Mouse (Mus musculus) left cerebral cortex, adult 6 months (tissue): ENCODE measurements around the gene Mc3r. TPM values are rescaled to one million over a fixed set of nuclear protein-coding genes. Genes with fewer than 3 reads are reported as not detected.

Experiments
- long read RNA-seq, 2 experiments: library from polyadenylated mRNA; unstranded; transcript quantifications; one replicate each; pipeline ENCODE4 v2.0.0; 2019 to 2020
- polyA plus RNA-seq: library from polyadenylated mRNA; unstranded; fragments of <200 nt; fragmentation: Nextera tagmentation; gene quantifications from 2 replicates; pipeline ENCODE4 v1.2.3, GENCODE M21; 2021

Mc3r gene
- 0.10 and 0.14 TPM in 2 replicates for polyA plus RNA-seq
- long read RNA-seq, experiment 1: 0 reads
- long read RNA-seq, experiment 2: 0 reads

GRCm38 (mm10) chr2:172248106-172248764, at the start of gene Mc3r:
Mc3r (plus strand) TSS chr2:172248492.

Other genes starting within 250 kb of the Mc3r start
- gene Cbln4, start 205.0 kb upstream of the Mc3r start, polyA plus RNA-seq: 10.0 and 13.8 TPM in 2 replicates
- gene Fam210b, start 97.1 kb downstream of the Mc3r start, polyA plus RNA-seq: 10.3 and 14.6 TPM in 2 replicates
- gene Aurka, start 122.0 kb downstream of the Mc3r start, polyA plus RNA-seq: 1.0 and 1.2 TPM in 2 replicates
- 23.5 and 27.0 TPM in 2 replicates for gene Cstf1, start 122.2 kb downstream of the Mc3r start, polyA plus RNA-seq
- 0.25 and 0.26 TPM in 2 replicates for gene Cass4, start 145.3 kb downstream of the Mc3r start, polyA plus RNA-seq
- gene Rtf2, start 192.1 kb downstream of the Mc3r start, polyA plus RNA-seq: 77.6 and 78.7 TPM in 2 replicates
- gene Gcnt7, start 210.1 kb downstream of the Mc3r start, polyA plus RNA-seq: not detected in 2 replicates
- not detected in 2 replicates for gene Fam209, start 224.0 kb downstream of the Mc3r start, polyA plus RNA-seq